Mouse (Mus musculus): ENCODE measurements around the gene Stk4. TPM values are rescaled to one million over a fixed set of nuclear protein-coding genes. Genes with fewer than 3 reads are reported as not detected.

Stk4 gene
- 19.6 and 21.1 TPM in 2 replicates for polyA plus RNA-seq (2015; fragmentation: Nextera tagmentation; extraction: Ambion mirVana)

GRCm38 (mm10) chr2:164070142-164070764 is at the start of gene Stk4:
Gene Stk4, plus strand, starts transcription at chr2:164070322.
- Histone ChIP-seq H3K4me3 (peak within 1 kb of the TSS; percentile 93), H3K4me1 (peaks cover 30% of the 10 kb centered on the region), H3K9ac (peak within 1 kb of the TSS; percentile 94), H3K4me2 (peak within 1 kb of the TSS; percentile 84), H3K27me3 (replicated peaks) (no peaks in the 10 kb centered on the region), H3K36me3 (replicated peaks) (no peaks in the 10 kb centered on the region; the same call in 1 of the 2 replicates), H3K27ac (peak within 1 kb of the TSS; percentile 87), H3K9me3 (no peaks in the 10 kb centered on the region)
- peak; percentile 61 for ATAC-seq (replicated peaks)
- under 1% methylated on average over 44 of the region's 45 CpGs for WGBS

GRCm38 (mm10) chr2:164022104-164022503 is 48.0 kb upstream of the Stk4 start:
- no peak overlapping the region for H3K27ac ChIP-seq
- ATAC-seq (replicated peaks), result no peak
- H3K4me2 ChIP-seq, result no peak overlapping the region
- H3K9ac ChIP-seq, result no peak overlapping the region
- H3K4me3 ChIP-seq, result no peak overlapping the region
- H3K36me3 ChIP-seq (replicated peaks), result peaks cover 17% of the 10 kb centered on the region
- H3K9me3 ChIP-seq, result no peaks in the 10 kb centered on the region
- H3K4me1 ChIP-seq, result no peaks in the 10 kb centered on the region
- H3K27me3 ChIP-seq (replicated peaks), result no peaks in the 10 kb centered on the region
- WGBS, result 67% methylated on average over 2 of the region's 2 CpGs

- Histone ChIP-seq H3K9ac (no peak within 1 kb of the TSS), H3K27me3 (replicated peaks) (no peaks in the 10 kb centered on the region), H3K4me1 (no peaks in the 10 kb centered on the region), H3K4me3 (no peak within 1 kb of the TSS), H3K36me3 (replicated peaks) (no peaks in the 10 kb centered on the region), H3K9me3 (no peaks in the 10 kb centered on the region), H3K27ac (no peak within 1 kb of the TSS), H3K4me2 (no peak within 1 kb of the TSS)
- 84% methylated on average over 16 of the region's 16 CpGs for WGBS
- ATAC-seq (replicated peaks), result no peak
Measured at GRCm38 (mm10) chr2:164025150-164025549, 45.0 kb upstream of the Stk4 start, which contains the start of gene Pabpc1l. Gene Pabpc1l, plus strand, starts transcription at chr2:164025450.

- no peaks in the 10 kb centered on the region for H3K27me3 ChIP-seq (replicated peaks)
- ATAC-seq (replicated peaks), result no peak
- H3K9ac ChIP-seq, result no peak overlapping the region
- no peak overlapping the region for H3K4me3 ChIP-seq
- H3K27ac ChIP-seq, result no peak overlapping the region
- H3K4me1 ChIP-seq, result no peaks in the 10 kb centered on the region
- no peaks in the 10 kb centered on the region for H3K9me3 ChIP-seq
- H3K4me2 ChIP-seq, result no peak overlapping the region
- WGBS, result 82% methylated on average over 10 of the region's 10 CpGs
- no peaks in the 10 kb centered on the region for H3K36me3 ChIP-seq (replicated peaks)
Measured at GRCm38 (mm10) chr2:164031147-164031546, 39.0 kb upstream of the Stk4 start.

- Histone ChIP-seq H3K36me3 (replicated peaks) (no peaks in the 10 kb centered on the region), H3K4me1 (no peaks in the 10 kb centered on the region), H3K4me2 (no peak overlapping the region), H3K4me3 (no peak overlapping the region), H3K27me3 (replicated peaks) (no peaks in the 10 kb centered on the region), H3K9me3 (no peaks in the 10 kb centered on the region), H3K9ac (no peak overlapping the region), H3K27ac (no peak overlapping the region)
- 95% methylated on average over 3 of the region's 3 CpGs for WGBS
- ATAC-seq (replicated peaks), result no peak
Measured at GRCm38 (mm10) chr2:164032973-164033372, 37.1 kb upstream of the Stk4 start.

- no peak for ATAC-seq (replicated peaks)
- H3K9me3 ChIP-seq, result no peaks in the 10 kb centered on the region
- WGBS, result 51% methylated on average over 10 of the region's 10 CpGs
Measured at GRCm38 (mm10) chr2:164036520-164037019, 33.6 kb upstream of the Stk4 start.

GRCm38 (mm10) chr2:164038407-164039028 is 31.6 kb upstream of the Stk4 start:
- no peak for ATAC-seq (replicated peaks)
- 88% methylated on average over 1 of the region's 1 CpGs for WGBS
- Histone ChIP-seq H3K27ac (no peak overlapping the region), H3K9me3 (no peaks in the 10 kb centered on the region), H3K4me1 (no peaks in the 10 kb centered on the region), H3K4me2 (no peak overlapping the region), H3K4me3 (no peak overlapping the region), H3K9ac (no peak overlapping the region), H3K27me3 (replicated peaks) (no peaks in the 10 kb centered on the region), H3K36me3 (replicated peaks) (no peaks in the 10 kb centered on the region)

More at GRCm38 (mm10) chr2:164036520-164037019, 33.6 kb upstream of the Stk4 start:
- Histone ChIP-seq H3K9ac (no peak overlapping the region), H3K4me2 (no peak overlapping the region), H3K27me3 (replicated peaks) (no peaks in the 10 kb centered on the region), H3K27ac (no peak overlapping the region), H3K4me3 (no peak overlapping the region), H3K36me3 (replicated peaks) (no peaks in the 10 kb centered on the region), H3K4me1 (no peaks in the 10 kb centered on the region)

GRCm38 (mm10) chr2:164040949-164041348 is 29.2 kb upstream of the Stk4 start:
- H3K4me1 ChIP-seq, result no peaks in the 10 kb centered on the region
- no peak overlapping the region for H3K4me3 ChIP-seq
- H3K27me3 ChIP-seq (replicated peaks), result no peaks in the 10 kb centered on the region
- WGBS, result 87% methylated on average over 6 of the region's 6 CpGs
- H3K9ac ChIP-seq, result no peak overlapping the region
- ATAC-seq (replicated peaks), result no peak
- H3K4me2 ChIP-seq, result no peak overlapping the region
- H3K36me3 ChIP-seq (replicated peaks), result no peaks in the 10 kb centered on the region
- H3K9me3 ChIP-seq, result no peaks in the 10 kb centered on the region
- H3K27ac ChIP-seq, result no peak overlapping the region

GRCm38 (mm10) chr2:164041523-164041922 is 28.6 kb upstream of the Stk4 start:
- WGBS, result 87% methylated on average over 2 of the region's 2 CpGs
- Histone ChIP-seq H3K9ac (no peak overlapping the region), H3K4me1 (no peaks in the 10 kb centered on the region), H3K9me3 (no peaks in the 10 kb centered on the region), H3K4me3 (no peak overlapping the region), H3K27ac (no peak overlapping the region), H3K36me3 (replicated peaks) (no peaks in the 10 kb centered on the region), H3K27me3 (replicated peaks) (no peaks in the 10 kb centered on the region), H3K4me2 (no peak overlapping the region)
- no peak for ATAC-seq (replicated peaks)

GRCm38 (mm10) chr2:164047197-164047690 is 22.9 kb upstream of the Stk4 start:
- ATAC-seq (replicated peaks), result peak; percentile 76; the same call in 1 of the 2 replicates

GRCm38 (mm10) chr2:164053767-164054166 is 16.4 kb upstream of the Stk4 start:
- H3K4me3 ChIP-seq, result no peak overlapping the region
- no peak for ATAC-seq (replicated peaks)
- no peak overlapping the region for H3K9ac ChIP-seq
- H3K4me1 ChIP-seq, result no peaks in the 10 kb centered on the region
- peaks cover 30% of the 10 kb centered on the region for H3K36me3 ChIP-seq (replicated peaks)
- no peak overlapping the region for H3K4me2 ChIP-seq
- no peaks in the 10 kb centered on the region for H3K27me3 ChIP-seq (replicated peaks)
- no peak overlapping the region for H3K27ac ChIP-seq
- H3K9me3 ChIP-seq, result no peaks in the 10 kb centered on the region
- WGBS, result 96% methylated on average over 8 of the region's 8 CpGs

More at GRCm38 (mm10) chr2:164047197-164047690, 22.9 kb upstream of the Stk4 start:
- Histone ChIP-seq H3K9ac (no peak overlapping the region), H3K9me3 (no peaks in the 10 kb centered on the region), H3K36me3 (replicated peaks) (no peaks in the 10 kb centered on the region), H3K4me2 (peak overlapping the region; percentile 40), H3K4me3 (peak overlapping the region; percentile 26), H3K4me1 (no peaks in the 10 kb centered on the region), H3K27me3 (replicated peaks) (no peaks in the 10 kb centered on the region), H3K27ac (no peak overlapping the region)
- 8% methylated on average over 11 of the region's 16 CpGs for WGBS

GRCm38 (mm10) chr2:164054671-164055070 is 15.5 kb upstream of the Stk4 start:
- Histone ChIP-seq H3K27me3 (replicated peaks) (no peaks in the 10 kb centered on the region), H3K36me3 (replicated peaks) (peaks cover 37% of the 10 kb centered on the region), H3K4me3 (no peak overlapping the region), H3K9ac (no peak overlapping the region), H3K27ac (no peak overlapping the region), H3K4me2 (no peak overlapping the region), H3K9me3 (no peaks in the 10 kb centered on the region), H3K4me1 (no peaks in the 10 kb centered on the region)
- 92% methylated on average over 8 of the region's 8 CpGs for WGBS
- no peak for ATAC-seq (replicated peaks)
